Mouse (Mus musculus) lung, postnatal 14 days (tissue): ENCODE data around the gene Bbs5.
"Not testable (repeated sequence)": the region's sequence is repeated elsewhere in the genome, so short reads cannot be mapped to it uniquely, and the experiment has no call there.

Source experiments
- DNase-seq: peaks from one replicate; pipeline ENCODE4 v3.0.0; 2021

Gene Bbs5

GRCm38 (mm10) chr2:69646726-69647490, at the start of gene Bbs5:
TSS of gene Bbs5 (plus strand) at chr2:69647171.
- peak; percentile 89 for DNase-seq

- DNase-seq: no peak
Measured at GRCm38 (mm10) chr2:69603726-69604393, 43.1 kb upstream of the Bbs5 start.

DNA sequence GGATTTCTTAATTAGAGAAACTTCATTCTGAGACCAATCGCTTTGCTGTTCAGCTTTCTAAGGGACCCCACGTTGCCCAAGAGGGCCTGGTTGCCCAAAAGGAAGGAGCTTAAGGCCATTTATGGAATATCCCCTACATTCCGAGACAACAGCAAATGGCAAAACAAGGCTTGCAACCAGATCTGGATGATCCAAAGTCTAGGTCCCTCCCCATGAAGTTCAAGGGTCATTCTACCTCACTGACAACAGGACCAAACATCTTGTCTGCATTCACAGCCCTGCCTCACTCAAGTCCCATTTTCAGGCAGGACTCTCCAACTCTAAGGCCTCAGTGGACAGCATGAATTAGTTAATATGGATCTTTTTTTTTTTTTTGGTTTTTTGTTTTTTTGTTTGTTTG, 40.4 kb upstream of the Bbs5 start:
- no peak for DNase-seq

- no peak for DNase-seq
Measured at GRCm38 (mm10) chr2:69612237-69612636, 34.7 kb upstream of the Bbs5 start.

DNA sequence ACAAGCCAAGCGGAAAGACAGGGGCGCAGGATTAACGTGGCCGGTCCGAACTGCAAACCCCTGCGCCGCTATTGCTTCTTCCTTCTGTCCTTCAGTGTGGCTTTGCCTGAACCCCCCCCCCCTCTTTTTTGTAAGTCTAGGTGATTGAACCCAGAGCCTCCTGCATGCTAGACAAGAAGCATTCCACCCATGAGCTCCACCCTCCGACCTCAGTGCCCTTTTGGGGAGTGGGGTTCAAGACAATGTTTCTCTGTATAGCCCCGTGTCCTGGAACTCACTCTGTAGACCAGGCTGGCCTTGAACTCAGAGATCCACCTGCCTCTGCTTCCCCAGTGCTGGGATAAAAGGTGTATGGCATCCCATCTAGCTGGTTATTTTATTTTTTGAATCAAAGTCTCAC, 34.3 kb upstream of the Bbs5 start:
- no peak for DNase-seq

- DNase-seq: no peak
Measured at GRCm38 (mm10) chr2:69613237-69613636, 33.7 kb upstream of the Bbs5 start.

DNA sequence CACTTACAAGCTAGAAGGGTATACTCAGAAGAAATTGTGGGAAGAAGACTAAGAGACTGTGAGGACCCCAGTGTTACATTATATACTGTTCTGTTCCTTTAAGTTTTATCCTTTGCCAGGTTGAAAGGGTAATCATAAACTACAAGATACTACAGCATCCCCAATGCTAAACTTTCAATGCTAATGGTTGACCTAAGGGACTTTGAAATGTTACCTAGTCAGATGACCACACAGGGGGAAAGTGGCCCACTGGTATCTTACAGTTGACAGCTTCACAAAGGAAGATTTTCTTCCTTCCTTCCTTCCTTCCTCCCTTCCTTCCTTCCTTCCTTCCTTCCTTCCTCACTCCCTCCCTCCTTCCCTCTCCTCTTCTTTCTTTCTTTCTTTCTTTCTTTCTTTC, 28.6 kb upstream of the Bbs5 start:
- no peak for DNase-seq

DNA sequence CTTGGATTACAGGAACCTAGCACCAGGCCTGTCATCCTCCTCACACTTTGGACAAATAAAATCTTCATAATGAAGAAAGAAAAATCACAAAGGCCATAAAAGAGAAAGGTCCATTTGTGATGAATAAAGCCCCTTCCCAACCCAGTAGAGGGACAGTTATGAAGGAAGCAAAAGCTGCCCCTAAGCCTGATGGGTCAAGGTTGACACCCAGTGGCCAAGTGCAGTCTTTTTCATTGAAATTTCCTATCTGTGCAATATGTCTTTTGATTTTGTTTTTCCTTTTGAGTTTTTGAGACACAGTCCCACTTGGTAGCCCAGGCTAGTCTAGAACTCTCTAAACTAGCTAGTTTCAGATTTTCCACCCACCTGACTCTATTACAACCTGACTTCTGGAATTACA, 27.7 kb upstream of the Bbs5 start:
- no peak for DNase-seq

- DNase-seq: peak; percentile 9
Measured at GRCm38 (mm10) chr2:69629215-69629614, 17.8 kb upstream of the Bbs5 start.

- no peak for DNase-seq
Measured at GRCm38 (mm10) chr2:69629914-69630313, 17.1 kb upstream of the Bbs5 start.

- peak; percentile 51 for DNase-seq
Measured at GRCm38 (mm10) chr2:69630792-69631191, 16.2 kb upstream of the Bbs5 start.

- DNase-seq: peak; percentile 6
Measured at GRCm38 (mm10) chr2:69631449-69631848, 15.5 kb upstream of the Bbs5 start.

DNA sequence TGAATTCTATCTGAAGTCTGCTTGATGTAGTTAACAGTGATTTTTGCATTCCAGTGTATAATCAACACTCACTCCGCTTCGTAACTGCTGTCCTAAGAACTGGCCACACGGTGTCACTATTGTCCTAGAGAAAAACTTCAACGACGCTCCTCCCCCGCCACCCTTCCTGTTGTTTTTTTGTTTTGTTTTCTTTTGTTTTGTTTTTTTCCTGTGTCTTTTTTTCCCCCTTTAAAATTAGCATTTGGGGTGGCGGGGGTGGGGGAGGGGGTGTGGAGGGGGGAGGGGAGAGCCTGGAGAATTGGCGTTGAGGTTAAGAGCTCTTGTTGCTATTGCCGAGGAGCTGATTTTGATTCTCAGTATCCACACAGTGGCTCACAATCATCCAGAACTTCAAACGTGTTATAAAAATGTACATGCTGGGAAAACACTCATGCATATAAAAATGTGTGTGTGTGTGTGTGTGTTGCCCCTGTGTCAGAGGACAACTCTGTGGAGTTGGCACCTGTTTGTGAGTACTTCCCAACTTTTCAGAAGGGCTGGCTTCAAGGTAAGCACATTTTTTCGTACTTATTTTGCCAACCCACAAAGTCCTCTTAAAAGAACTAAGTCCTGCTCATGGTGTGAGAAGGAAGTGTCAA, 11.8 kb upstream of the Bbs5 start:
- peak; percentile 64 for DNase-seq

- peak; percentile 69 for DNase-seq
Measured at GRCm38 (mm10) chr2:69635807-69636206, 11.2 kb upstream of the Bbs5 start.

- DNase-seq: not testable (repeated sequence)
Measured at GRCm38 (mm10) chr2:69637989-69638388, 9.0 kb upstream of the Bbs5 start.

GRCm38 (mm10) chr2:69640100-69640499, 6.9 kb upstream of the Bbs5 start:
- no peak for DNase-seq

- no peak for DNase-seq
Measured at GRCm38 (mm10) chr2:69644968-69645617, 1.9 kb upstream of the Bbs5 start.

DNA sequence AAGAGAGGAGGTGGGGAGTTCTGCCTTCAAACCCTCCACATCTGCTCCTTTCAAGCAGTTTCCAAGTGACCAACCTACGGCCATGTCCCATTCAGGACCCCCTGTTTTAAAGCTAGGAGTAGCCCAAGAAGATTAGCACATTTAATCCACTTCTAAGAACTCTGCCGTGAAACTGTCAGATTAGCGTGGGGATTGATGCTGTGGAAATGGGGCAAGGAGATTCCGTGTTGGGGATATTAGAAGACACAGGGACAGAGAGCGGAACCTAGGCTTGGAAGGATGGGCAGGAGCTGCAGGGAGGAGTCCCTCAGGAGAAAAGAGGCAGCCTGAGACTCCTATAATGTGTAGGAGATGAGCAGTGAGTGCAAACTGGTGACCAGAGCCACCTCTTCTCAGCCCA, 2.7 kb downstream of the Bbs5 start:
- no peak for DNase-seq

DNA sequence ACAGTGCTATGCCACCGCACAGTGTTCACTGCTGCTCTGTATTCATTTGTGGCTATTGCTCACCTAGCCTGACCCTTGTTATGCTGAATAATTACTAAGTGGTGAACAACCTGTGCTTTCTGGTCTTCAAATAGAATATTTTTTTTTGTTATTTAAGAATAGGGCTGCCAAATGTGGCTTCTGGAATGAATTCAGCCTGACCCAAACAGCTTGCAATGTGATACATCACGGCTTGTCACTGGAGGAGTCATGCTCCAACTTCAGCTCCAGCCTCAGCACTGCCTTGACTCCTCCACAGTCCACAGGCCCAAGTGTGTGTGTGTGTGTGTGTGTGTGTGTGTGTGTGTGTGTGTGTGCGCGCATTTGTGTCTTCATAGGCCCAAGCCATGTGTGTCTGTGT, 12.4 kb downstream of the Bbs5 start:
- no peak for DNase-seq

DNA sequence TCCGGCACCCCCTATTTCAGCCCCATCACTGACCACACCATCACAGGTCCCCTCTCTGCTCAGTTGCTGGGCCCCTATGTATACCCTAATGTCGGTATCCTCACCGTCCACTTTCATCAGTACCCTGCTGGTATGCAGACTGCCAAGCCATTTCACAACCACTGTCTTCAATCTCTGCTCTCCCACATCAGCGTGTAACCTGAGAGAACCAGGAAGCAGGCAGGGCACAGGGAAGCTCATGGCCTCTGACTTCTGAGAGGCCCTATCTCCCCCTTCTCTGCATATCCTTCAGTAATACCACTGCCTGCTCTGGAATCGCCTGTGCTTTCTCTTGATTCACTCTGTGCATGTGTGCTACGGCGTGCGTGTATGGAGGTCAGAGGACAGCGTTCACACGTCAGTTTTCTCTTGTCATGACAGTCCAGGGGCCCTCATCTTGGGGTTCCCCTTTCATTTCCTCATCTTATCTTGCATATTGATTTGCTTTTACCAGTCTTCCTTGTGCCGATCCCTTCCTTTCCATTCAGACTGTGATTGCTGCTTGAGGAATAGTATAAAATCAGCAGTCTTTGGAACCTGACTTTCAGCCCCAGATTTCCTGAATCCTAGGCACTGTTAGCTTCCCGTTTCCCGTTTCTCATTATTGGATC, 17.0 kb downstream of the Bbs5 start:
- DNase-seq: no peak

GRCm38 (mm10) chr2:69667656-69668055, 20.7 kb downstream of the Bbs5 start:
- no peak for DNase-seq

DNA sequence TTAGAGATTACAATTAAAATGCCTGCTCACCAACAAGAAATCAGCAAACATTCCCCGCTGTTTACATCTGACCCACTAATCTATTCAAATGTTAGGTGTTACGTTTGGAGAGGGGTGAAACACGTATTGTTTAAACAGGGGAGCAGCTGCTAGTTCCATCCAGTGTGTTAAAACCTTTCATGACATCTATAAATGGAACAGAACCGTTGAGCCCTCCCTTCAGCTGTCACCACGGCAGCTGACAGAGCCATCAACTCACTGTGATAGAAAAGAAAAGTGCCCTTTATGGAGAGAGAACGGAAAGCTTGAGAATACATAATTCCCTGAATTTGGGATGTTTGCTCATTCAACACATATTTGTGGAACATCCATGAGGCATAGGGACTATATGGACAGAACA, 21.4 kb downstream of the Bbs5 start:
- no peak for DNase-seq

- DNase-seq: no peak
Measured at GRCm38 (mm10) chr2:69669853-69670252, 22.9 kb downstream of the Bbs5 start, which contains the start of gene Klhl41. TSS of gene Klhl41 (plus strand) at chr2:69670120.
